Mouse (Mus musculus) macrophage (primary cell): ENCODE results near the gene Colgalt2. TPM values are rescaled to one million over a fixed set of nuclear protein-coding genes. Genes with fewer than 3 reads are reported as not detected.
"Not testable (repeated sequence)": the region's sequence is repeated elsewhere in the genome, so short reads cannot be mapped to it uniquely, and the experiment has no call there.

Experiments
- H3K27ac ChIP-seq: fragments of 350-480 bp; formaldehyde crosslinking; 2 replicates; pipeline ENCODE4 v1.9.0; 2021
- H3K36me3 ChIP-seq: fragments of 350-480 bp; formaldehyde crosslinking; 2 replicates; pipeline ENCODE4 v1.9.0; 2021; ENCODE audit errors: inconsistent target
- H3K4me3 ChIP-seq: fragments of 350-480 bp; formaldehyde crosslinking; 2 replicates; pipeline ENCODE4 v1.9.0; 2021; ENCODE audit errors: inconsistent target
- H3K79me2 ChIP-seq: fragments of 350-480 bp; formaldehyde crosslinking; 2 replicates; pipeline ENCODE4 v1.9.0; 2021; ENCODE audit errors: inconsistent target
- WGBS: methylation state at CpG from one replicate; pipeline ENCODE4 v1.1.7; 2026; ENCODE audit warnings: inconsistent platforms; ENCODE audit not compliant: missing documents; 5-methylcytosine and 5-hydroxymethylcytosine counted together
- polyA plus RNA-seq: library from polyadenylated mRNA; stranded (reverse); fragments of 250-400 nt; gene quantifications from 3 replicates; pipeline ENCODE4 v1.2.4, GENCODE M21; 2018; ENCODE audit warnings: inconsistent platforms
- total RNA-seq, 78 experiments: library from RNA; depleted of rRNA; stranded (reverse); fragments of 250-400 nt; gene quantifications; 1 replicate in 9 of 78; 2 replicates in 24 of 78; 3 replicates in 43 of 78; 4 replicates in 2 of 78; pipeline ENCODE4 v1.2.4; 2018; ENCODE audit warnings: inconsistent platforms in 56 of 78

Colgalt2 gene
- total RNA-seq (2018; cell fraction: chromatin; rRNA removed): not detected
- total RNA-seq (2018; cell fraction: cytosol; rRNA removed): under 1 TPM in 1 of 26 experiments, not detected in 25; 0.03 TPM
- total RNA-seq (2018; cell fraction: nucleus; rRNA removed): not detected
- not detected in 3 replicates for polyA plus RNA-seq

DNA sequence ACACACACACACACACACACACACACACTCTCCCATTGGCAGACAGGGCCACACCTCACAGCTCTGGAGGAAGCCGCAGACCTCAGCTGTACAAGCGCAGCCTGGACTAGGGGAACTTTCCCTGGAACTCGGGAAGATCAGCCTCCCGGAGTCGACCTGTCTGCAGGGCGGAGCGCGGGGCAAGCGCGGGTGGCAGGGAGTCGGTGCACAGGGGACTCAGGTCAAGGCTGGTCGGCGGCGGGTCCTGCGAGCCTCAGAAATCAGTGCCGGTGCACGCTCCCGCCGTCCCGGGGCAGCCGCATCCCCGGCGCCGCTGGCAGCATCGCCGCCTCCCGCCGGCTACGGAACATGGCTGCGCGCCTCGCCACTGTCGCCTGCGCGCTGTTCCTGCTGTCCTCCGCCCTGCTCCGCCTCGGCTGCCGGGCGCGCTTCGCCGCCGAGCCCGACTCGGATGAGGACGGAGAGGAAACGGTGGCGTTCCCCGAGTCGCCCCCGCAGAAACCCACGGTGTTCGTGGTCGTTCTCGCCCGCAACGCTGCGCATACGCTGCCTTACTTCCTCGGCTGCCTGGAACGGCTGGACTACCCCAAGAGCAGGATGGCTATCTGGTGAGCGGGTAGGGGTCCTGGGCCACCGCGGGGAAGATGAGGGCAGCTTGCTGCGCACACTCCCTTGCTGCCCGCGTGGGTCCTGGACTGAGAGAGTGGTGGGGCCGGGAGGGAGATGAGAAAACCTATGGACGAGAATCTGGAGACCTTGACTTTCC is at the start of gene Colgalt2:
Gene Colgalt2, plus strand, starts transcription at position 41 of the 766 bp plus-strand sequence.
- WGBS: 2% methylated on average over 60 of the region's 70 CpGs
- no peaks in the 10 kb centered on the region for H3K36me3 ChIP-seq
- H3K27ac ChIP-seq: no peak within 1 kb of the TSS
- H3K79me2 ChIP-seq: no peaks in the 10 kb centered on the region
- H3K4me3 ChIP-seq: no peak within 1 kb of the TSS

- H3K27ac ChIP-seq: no peak overlapping the region
- no peak overlapping the region for H3K4me3 ChIP-seq
- H3K79me2 ChIP-seq: no peaks in the 10 kb centered on the region
- WGBS: 92% methylated on average over 4 of the region's 4 CpGs
- no peaks in the 10 kb centered on the region for H3K36me3 ChIP-seq
Observed at GRCm38 (mm10) chr1:152356721-152357120, 42.9 kb upstream of the Colgalt2 start.

DNA sequence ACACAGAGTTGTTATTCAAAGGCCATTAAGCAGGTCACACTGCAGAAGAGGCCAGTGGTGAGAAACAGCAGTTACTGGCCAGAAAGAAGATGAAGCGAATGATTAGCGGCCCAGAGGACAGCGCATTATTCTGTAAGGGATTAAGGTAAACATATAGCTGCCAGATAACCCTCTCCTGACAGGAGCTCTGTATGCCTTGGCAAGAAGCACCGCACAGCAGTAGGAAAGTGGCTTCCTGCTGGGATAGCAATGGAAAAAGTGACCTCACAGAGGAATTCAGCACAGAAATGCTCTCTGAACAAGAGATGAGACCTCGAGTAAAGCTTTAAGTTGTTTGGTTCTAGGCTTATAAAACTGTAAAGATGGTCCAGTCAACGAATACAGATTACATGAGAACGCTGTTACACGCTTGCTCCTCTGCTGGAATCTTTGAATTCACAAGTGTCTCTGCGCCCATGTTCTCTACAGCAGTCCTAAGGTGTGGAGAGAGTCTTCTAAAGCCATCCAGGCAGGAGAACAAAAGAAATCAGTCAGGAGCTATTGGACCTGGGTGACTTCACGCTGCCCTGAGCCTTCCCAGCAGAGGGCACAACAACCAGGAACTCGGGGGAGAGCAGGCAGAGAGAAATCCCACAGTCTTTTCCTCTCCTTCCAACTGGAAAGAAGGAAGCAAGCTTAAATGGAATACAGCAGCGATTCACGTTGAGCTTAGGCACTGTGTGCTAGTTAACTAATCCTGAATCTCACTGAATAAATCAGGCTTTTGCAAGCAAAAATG is 31.1 kb upstream of the Colgalt2 start:
- H3K79me2 ChIP-seq: no peaks in the 10 kb centered on the region
- WGBS: 88% methylated on average over 13 of the region's 13 CpGs
- H3K36me3 ChIP-seq: 0 out of 2 replicates have a peak, but pooled peaks cover 10% of the 10 kb centered on the region
- H3K27ac ChIP-seq: no peak overlapping the region
- H3K4me3 ChIP-seq: no peak overlapping the region

- Histone ChIP-seq H3K36me3 (0 out of 2 replicates have a peak, but pooled peaks cover 10% of the 10 kb centered on the region), H3K79me2 (no peaks in the 10 kb centered on the region), H3K4me3 (no peak overlapping the region), H3K27ac (no peak overlapping the region)
- whole genome bisulfite sequencing: 7% methylated on average over 4 of the region's 4 CpGs
Observed at GRCm38 (mm10) chr1:152369139-152369538, 30.5 kb upstream of the Colgalt2 start.

GRCm38 (mm10) chr1:152378311-152378710 is 21.3 kb upstream of the Colgalt2 start:
- H3K27ac ChIP-seq: no peak overlapping the region
- no peak overlapping the region for H3K4me3 ChIP-seq
- 95% methylated on average over 5 of the region's 5 CpGs for WGBS
- H3K36me3 ChIP-seq: peaks cover 11% of the 10 kb centered on the region; the same call in 1 of the 2 replicates
- no peaks in the 10 kb centered on the region for H3K79me2 ChIP-seq

DNA sequence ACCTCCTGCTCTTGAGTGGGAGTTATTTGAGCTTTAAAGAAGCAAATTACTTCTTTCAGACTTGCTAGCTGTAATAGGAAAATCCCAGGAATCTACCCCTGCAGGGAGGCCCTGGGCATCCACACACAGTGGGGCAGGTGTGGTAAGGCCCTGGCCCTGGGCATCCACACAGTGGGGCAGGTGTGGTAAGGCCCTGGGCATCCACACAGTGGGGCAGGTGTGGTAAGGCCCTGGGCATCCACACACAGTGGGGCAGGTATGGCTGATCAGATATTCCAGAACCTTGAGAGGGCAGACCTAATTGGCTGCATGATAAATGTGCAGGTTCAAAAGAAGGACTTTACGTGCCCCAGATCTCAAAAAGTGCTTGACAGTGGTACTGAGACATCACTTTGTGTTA is 15.0 kb upstream of the Colgalt2 start:
- peaks cover 14% of the 10 kb centered on the region; the same call in 1 of the 2 replicates for H3K79me2 ChIP-seq
- H3K27ac ChIP-seq: no peak overlapping the region
- peaks cover 11% of the 10 kb centered on the region; the same call in 1 of the 2 replicates for H3K36me3 ChIP-seq
- no peak overlapping the region for H3K4me3 ChIP-seq
- WGBS: 90% methylated on average over 1 of the region's 1 CpGs

DNA sequence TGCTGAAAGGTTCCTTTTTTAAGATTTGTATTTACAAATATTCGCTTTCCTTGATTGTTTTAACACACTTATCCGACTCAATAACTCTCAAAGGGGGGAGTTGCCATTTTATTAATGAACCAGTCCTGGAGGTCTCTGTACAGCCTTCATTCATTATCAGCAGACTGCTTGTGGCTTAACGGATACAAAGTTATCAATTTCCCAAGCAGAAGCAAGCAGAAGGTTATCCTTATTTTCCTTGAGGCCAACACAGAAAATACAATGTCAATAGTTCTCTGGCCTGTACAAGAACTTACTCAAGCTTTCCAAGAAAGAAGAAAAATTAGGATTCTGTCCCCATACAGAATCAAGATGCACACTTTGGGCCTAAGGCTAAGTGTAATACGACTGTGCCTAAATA is 13.9 kb upstream of the Colgalt2 start:
- H3K4me3 ChIP-seq: peak overlapping the region; percentile 53
- peaks cover 11% of the 10 kb centered on the region; the same call in 1 of the 2 replicates for H3K36me3 ChIP-seq
- 51% methylated on average over 2 of the region's 4 CpGs for whole genome bisulfite sequencing
- not testable (repeated sequence) for H3K27ac ChIP-seq
- peaks cover 14% of the 10 kb centered on the region; the same call in 1 of the 2 replicates for H3K79me2 ChIP-seq

- Histone ChIP-seq H3K27ac (no peak within 1 kb of the TSS), H3K36me3 (peaks cover 10% of the 10 kb centered on the region; the same call in 1 of the 2 replicates), H3K4me3 (peak within 1 kb of the TSS; percentile 53), H3K79me2 (peaks cover 14% of the 10 kb centered on the region; the same call in 1 of the 2 replicates)
- 3% methylated on average over 52 of the region's 57 CpGs for WGBS
Observed at GRCm38 (mm10) chr1:152386188-152386835, 13.3 kb upstream of the Colgalt2 start, which contains the start of gene Tsen15. Tsen15 (minus strand) TSS chr1:152386688.

GRCm38 (mm10) chr1:152389271-152389670 is 10.4 kb upstream of the Colgalt2 start:
- H3K79me2 ChIP-seq: peaks cover 11% of the 10 kb centered on the region; the same call in 1 of the 2 replicates
- H3K36me3 ChIP-seq: no peaks in the 10 kb centered on the region
- H3K4me3 ChIP-seq: no peak overlapping the region
- no peak overlapping the region for H3K27ac ChIP-seq

DNA sequence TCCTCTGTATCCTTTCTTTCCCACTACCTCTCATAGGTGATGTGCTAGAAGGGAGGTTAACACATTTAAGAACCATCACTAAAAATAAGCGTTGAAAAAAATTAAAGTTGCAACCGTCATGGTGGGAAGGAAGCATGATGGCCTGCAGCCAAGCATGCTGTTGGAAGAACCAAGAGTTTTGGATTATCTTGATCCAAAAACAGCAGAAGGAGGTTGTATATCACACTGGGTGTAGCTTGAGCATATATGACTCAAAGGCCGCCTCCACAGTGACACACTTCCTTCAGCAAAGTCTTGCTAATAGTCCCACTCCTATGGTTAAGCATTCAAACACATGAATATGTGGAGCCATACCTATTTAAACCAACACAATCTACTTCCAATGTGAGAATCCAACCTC is 5.5 kb upstream of the Colgalt2 start:
- no peak overlapping the region for H3K4me3 ChIP-seq
- no peaks in the 10 kb centered on the region for H3K36me3 ChIP-seq
- H3K79me2 ChIP-seq: no peaks in the 10 kb centered on the region
- H3K27ac ChIP-seq: no peak overlapping the region
- 83% methylated on average over 3 of the region's 3 CpGs for WGBS

DNA sequence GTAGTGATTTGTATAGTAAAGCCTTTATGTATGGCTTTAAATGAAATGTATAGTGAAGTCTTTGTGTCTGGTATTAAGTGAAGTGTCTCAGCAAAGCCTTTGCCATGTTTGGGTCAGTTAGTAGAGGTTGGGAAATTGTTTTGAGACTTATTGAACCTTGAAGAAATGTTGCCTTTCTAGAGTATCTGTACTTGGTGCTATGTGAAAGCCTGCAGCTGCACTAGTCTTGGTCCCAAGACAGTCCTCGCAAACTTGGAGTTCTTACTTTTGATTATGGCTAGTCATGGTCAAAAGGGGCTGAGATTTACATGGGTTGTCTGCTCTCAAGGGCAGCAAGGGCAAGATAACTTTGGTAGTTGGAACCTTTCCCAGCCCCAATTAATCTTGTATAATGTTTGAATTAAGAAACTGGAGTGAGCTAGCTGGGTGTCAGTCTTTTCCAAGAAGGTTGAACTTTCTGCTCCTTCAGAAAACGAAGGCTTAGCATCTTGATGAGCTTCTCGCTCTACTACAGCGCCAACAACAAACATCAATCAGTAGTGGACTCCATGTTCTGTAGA is 4.6 kb upstream of the Colgalt2 start:
- 93% methylated on average over 4 of the region's 4 CpGs for WGBS
- H3K36me3 ChIP-seq: no peaks in the 10 kb centered on the region
- no peaks in the 10 kb centered on the region for H3K79me2 ChIP-seq
- no peak overlapping the region for H3K4me3 ChIP-seq
- H3K27ac ChIP-seq: no peak overlapping the region

DNA sequence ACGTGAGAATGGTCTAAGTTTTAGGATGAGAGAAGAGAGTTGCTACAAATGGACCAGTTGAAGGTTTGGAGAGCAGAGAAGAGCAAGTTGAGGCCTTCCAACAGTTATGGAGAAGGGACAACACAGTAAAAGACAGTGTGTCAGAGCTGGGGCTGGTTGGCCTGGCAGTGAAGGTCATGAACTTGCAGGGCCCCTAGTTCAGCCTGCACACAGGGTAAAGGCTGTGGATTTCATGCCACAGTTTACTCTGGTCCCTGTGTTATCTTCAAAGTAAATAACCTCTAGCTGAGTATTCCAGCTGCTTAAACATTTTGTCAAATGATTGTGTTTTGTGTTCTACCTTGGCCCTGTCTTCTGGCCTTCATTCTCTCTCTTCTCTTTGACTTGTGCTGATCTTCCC is 922 bp upstream of the Colgalt2 start:
- 93% methylated on average over 1 of the region's 1 CpGs for WGBS
- Histone ChIP-seq H3K4me3 (no peak overlapping the region), H3K36me3 (no peaks in the 10 kb centered on the region), H3K27ac (no peak overlapping the region), H3K79me2 (no peaks in the 10 kb centered on the region)

DNA sequence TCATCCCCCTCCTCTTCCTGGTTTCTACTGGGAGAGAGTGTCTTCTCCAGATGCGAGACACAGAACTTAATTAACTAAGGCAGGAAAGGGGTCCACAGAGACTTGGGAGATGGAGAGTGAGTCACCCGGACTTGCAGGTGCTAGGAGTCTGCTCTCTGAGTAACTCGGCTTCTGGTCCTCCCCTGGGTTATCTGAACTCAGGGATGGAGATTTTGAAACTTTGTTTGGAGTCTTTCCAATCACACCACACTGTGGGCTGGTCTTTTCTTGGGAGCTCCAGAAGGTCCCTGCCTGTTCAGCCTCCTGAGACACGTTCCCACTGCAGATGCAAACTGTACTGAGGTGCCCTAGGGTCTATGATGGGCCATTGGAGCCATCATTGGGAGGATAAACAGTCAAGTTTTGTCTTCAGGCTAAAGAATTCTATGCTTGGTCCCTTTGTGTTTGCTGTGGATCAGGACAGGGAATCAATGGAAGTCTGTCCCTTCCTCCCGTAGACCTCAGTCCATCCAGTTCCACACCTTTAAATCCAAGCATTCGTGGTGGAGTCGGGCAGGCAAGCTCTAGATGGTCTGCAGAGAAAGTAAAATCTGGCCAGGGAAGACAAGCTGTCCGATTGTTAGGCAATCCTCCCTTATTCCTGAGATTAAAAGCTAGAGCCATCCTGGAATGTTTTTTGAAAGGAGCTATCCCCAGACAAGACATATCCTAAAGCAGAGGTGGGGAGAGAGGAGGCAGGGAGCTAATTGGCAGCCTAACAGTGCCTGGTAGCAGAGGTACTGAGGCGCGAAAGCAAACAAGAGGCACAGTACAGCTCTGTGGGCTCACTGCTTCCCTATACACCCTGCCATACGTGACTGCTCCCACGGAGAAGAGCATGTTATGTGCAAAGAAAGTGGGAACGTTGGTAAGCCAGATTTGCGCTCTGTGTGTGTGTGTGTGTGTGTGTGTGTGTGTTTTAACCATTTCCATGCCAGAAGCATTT is 1.2 kb downstream of the Colgalt2 start:
- no peaks in the 10 kb centered on the region for H3K36me3 ChIP-seq
- no peak overlapping the region for H3K27ac ChIP-seq
- no peaks in the 10 kb centered on the region for H3K79me2 ChIP-seq
- 36% methylated on average over 14 of the region's 14 CpGs for WGBS
- H3K4me3 ChIP-seq: no peak overlapping the region
